Mouse (Mus musculus) adrenal gland, postnatal 25 days (tissue): ENCODE results near the gene Galntl6. TPM values are rescaled to one million over a fixed set of nuclear protein-coding genes. Genes with fewer than 3 reads are reported as not detected.

ENCODE experiments used
- DNase-seq: peaks from one replicate; pipeline ENCODE4 v3.0.0; 2021; ENCODE audit warnings: mixed read lengths
- long read RNA-seq: library from polyadenylated mRNA; stranded (forward); transcript quantifications from one replicate; pipeline ENCODE4 v2.0.0, GENCODE M21; 2021
- total RNA-seq: library from RNA; stranded (reverse); gene quantifications from 2 replicates; pipeline ENCODE4 v1.2.3, GENCODE M21; 2021

Galntl6 gene
- not detected in 2 replicates for total RNA-seq
- long read RNA-seq: 0 reads

DNA sequence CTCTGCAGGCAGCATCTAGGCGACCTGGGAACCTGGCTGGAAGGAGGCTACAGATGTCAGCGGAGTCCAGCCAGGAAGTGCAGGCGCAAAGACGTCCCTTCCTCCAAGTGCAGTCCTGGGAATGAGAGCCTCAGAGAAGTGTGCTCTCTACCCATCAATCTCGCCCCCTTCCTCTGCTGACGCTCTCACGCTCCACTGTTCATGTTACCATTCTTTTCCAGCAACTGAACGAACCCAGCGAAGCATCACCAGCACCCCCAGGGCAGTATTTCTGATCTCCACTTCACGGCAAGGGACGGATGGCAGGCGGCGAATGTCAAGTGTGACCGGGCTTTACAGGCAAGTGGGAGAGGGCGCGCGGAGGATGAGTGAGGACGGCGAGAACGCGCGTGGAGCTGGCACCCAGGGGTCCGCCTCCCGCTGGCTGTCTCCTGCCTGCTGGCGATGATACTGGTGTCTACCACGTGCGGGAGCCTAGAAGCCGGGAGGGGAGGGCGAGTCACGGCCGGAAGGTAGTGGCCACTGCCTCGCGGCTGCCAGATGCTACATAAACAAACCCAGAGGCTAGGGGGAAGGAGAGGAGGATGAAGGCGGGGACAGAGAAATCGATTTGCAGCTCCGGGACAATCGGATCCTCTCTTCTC, at the start of gene Galntl6:
Gene Galntl6 (minus strand): TSS at position 445 of the 644 bp plus-strand sequence.
- no peak for DNase-seq

DNA sequence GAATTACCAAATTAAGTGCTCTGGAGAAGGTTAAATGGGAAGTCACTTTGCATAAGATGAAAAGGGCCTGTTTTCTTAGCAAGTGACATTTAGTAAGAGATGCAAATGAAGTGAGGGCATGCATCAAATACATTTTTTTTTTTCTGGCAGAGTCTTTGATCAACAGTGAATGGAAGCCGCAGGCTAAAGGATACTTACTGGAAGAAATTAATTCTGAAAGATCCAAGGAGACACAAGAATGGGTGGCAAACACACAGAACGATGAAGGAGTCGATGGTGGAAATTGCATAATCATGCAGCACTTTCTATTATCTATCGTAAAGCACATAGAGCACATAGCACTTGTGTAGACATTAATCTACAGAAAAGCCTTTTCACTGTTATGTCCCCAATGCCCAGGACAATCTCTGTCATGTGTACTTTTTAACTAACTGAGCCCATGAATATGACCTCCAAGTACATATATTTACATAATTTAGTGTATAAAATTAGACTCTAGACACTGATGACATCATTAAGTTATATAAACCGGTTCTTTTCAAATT, 44.8 kb upstream of the Galntl6 start:
- no peak for DNase-seq

DNA sequence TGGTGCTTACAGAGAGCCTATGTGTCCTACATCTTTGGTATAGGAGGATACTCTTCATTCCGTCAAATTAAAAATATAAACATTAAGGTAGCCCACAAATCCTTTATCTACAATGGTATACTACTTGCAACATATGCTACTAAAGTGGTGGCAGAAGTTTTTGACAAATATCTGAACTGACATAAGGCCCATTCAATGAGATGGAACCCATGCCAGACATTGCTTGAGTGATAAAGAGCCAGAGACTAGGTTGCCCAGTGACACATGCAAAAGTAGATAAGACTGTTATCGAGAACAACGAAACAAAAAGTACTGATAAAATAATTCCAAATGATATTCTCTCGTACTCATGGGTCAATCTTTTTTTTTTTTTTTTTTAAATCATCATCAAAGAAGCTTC, 31.3 kb upstream of the Galntl6 start:
- no peak for DNase-seq

DNA sequence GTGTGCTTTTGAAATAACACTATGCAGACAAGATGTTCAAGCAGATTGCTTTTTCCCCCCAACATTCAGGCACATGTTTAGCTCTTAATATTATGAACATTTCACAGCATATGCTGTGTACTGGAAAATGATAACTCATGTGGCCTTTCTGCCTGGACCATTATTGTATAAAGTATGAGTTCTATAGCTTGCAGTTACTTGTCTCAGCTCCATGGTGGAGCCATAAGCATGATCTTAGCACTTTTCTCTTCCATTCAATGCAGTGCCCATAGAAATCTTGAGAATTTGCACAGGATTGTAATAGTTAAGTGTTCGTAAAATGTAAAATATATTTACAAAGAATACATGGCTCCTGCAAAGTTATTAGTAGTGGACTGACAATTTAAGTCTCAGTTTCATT, 18.6 kb upstream of the Galntl6 start:
- DNase-seq: no peak

DNA sequence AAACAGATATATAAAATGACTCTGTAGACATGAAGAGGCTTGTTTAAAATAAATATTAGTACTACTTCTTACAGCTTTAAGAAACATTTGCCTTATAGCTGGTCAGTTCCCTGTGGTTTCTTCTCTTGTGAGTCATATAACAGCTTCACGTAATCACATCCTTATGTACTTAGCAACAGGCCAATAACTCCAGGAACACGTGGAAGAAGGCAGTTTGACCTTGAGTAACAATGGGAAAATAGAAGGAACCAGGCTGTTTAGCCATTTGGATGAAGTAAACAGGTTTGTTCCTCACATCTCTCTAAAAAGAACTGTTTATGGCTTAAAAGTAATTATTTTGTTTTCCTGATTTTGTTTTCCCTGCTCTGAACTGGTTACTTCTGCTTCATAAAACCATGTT, 2.7 kb upstream of the Galntl6 start:
- no peak for DNase-seq

DNA sequence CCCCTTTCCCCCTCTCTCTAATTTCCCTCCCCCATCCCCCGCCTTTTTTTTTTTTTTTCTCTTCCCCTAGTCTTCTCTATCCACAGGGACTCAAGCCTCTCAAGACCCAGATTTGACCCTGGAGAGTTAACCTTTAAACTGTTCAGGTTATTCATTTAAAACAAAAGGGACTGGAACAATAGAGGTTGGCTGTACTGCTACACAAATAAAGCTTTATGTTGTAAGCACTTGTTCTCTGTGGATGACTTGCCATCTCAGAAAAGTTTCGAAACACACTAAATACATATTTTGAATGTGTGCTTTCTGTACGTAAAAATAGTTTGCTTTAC, 1.2 kb upstream of the Galntl6 start:
- DNase-seq: no peak

DNA sequence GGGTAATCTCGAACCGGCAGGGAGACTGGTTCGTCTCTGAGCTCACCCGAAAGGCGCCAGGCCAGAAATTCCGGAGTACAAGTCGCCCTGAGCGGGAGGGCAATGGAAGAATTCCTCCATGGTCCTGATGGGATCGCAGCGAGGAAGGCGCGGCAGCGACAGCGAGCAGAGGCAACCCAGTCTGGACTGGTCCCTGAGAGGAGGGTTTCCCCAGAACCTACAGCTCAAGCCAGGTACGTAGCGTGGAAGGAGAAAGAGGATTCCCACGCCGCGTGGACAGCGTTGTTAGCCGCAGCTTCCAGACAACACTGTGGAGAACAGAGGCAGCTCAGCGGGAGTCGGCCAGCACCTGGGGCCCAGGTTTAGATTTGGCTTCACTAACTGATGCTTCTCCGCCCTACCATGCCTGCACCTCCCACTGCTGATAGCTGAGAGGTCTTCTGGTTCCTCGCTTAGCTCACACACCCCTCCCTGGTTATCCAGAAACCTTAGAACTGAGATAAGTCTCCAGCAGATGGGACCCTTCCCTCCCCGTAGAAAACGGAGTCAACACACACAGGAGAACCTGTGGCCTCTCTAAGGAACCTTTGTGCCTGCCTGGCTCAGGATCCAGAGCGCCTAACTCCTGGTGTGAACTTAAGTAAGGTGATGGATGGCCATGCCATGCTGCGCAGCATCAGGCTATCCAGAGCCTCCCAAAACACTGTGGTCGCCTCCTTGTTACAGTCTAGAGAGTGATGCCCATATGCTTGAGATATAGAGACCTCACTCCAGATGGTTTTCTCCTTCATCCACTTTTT, 600 bp upstream of the Galntl6 start:
- no peak for DNase-seq

DNA sequence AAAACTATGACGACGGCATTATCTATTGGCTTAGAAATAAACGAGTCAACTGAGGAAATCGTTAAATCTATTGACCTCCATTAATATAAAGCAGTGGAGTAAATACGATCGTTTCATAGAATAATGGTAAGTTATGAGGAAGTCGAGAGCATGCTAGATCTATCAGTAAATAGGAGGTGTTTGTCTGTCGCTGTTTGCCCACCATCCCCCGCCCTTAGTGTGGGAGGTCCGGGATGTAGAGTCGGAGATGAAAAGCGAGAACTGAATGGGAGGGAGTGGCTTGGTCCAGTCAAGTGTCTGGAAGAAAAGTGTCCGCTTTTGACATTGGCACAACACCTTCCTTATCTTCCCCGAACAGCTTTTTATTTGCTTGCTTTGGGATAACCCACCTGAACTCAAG, 763 bp downstream of the Galntl6 start, which contains the start of gene BC030500:
Gene BC030500 (plus strand): TSS at position 79 of the 400 bp plus-strand sequence.
- no peak for DNase-seq

DNA sequence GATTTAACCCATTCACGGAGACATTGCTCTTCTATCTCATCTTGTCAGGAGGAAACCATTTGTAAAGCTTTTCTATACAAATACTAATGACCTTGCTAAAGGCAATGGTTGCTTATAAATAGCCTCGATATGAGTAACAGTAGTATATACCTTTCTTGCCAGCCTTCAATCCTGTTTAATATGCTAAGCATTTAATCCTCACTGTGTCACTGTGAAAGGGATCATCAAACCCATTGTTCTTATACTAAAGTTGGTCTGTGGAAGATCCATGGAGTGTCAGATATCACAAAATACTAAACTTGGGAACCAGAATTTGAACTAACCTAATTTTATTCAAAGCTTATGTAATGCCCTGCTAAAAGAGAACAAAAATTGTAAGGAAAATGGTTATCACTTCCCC, 8.0 kb downstream of the Galntl6 start:
- no peak for DNase-seq

DNA sequence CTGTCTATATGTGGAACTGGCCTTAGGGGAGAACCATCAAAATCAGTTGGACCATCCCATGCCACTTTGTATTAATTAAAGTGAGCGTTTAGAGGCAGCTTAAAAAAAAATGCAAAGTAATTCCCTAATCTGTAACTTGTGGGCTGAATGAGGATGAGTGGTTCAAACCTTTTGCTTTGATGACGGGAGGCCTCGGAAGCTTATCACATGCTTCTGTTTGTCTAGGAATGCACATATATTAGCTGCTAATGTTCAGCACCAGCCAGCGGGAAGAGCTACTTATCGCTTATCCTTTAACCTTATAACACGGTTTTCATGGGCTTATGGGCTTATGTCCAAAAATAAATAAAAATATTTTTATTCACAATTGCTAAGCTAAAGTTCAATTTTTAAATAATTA, 16.5 kb downstream of the Galntl6 start:
- DNase-seq: no peak

DNA sequence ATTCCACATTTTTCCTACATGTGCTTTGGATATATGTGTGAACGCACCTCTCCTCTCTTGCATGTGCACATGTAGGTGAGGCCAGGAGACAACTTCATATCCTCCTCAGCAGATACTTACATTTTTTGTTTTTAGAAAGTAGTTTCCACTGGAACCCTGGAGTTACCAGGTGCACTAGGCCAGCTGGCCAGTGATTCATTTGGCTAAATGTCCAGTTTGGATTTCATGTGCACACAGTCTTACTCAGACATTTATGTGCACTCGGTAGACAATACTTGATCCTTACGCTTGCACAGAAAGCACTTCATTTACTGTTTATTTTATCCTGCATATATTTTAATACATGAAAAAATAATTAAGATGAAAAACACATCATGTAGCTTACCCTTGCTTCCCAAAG, 21.8 kb downstream of the Galntl6 start:
- DNase-seq: no peak

DNA sequence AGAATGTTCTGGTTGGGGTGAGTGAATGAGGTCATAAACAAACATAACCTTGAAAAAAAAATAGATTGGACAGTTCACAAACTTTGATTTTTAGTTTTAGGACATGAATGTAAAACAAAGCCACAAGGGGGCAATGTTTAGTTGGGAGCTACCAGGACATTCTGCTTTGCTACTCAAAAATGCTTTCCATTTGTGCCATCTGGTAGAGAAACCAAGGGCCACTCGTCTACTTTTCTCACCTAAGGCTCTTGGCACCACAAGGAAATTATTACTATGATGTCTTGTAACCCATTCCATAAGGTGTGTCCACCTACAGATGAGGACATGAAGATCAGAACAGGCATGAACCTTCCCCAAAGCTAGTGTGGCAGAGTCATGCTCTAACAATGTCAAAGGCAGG, 26.0 kb downstream of the Galntl6 start:
- DNase-seq: no peak

DNA sequence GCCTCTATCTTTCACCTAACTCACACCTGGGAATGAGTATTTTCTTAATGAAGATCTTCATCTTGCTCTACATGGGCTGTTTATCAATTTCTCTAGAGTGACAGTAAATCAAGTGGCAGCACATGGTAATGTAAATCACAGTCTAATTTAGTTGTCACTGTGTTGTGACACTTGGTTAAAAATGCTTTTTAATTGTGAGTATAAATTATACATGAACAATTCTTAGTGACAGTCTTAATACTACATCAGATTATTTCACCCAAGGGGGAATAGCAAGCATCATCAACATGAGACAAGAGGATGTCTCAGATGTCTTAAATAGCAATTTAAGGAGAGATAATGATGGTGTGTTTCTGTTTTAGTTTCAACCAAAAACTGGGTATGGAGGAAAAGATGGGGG, 88.1 kb downstream of the Galntl6 start:
- no peak for DNase-seq

DNA sequence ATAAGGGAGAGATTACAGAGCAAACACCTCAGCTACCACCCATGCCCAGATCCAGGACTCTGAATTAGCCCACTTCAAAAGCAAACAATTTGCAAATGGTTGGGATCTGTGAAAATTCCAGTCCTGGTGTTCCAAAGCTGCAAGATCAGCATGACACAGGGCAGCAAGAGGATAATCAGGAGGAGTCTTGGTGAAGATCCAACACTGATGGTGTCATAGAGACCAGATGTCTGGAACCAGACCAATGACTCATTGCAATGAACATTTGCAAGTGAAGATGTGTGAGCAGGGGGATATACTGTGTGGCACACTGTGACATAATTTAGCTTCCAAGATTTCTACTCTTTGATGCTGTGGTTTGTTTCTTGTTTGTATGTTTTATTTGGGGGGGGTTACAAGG, 107.2 kb downstream of the Galntl6 start:
- no peak for DNase-seq

DNA sequence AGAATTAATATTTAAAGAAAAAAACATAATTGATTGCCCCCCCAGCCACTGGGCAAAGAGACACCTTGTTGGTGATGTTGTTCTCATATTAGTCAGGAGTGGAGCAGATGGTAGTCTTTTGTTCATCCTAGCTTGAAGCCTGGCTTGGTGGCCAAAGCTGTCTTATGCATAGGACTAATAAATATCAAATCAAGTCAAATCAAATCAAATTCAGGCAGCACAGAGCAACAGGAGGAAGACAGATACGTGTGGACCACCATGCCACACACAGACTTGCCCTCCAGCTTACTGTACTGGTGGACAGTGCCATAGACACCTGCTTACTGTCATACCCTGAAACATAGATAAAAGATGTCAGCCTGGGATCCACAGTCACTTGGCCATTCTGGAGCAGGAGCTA, 110.6 kb downstream of the Galntl6 start:
- no peak for DNase-seq

DNA sequence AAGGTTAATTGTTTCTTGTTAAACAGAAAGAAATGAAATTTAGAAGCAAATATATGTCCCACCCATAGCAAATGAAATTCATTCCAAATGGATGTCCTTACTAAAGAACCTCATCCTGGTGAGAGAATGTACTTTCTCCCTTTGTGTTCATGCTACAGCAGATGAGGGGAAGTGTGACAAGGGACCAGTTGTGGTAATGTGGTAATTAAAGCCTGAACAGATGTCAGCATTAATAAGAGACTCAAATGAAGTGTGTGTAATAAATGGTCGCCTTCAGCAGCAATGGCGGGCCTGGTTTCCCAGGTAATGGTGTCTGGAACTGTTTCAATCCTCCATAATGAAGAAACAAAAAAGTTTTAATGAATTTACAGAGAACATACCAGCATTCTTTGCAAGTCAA, 158.7 kb downstream of the Galntl6 start:
- DNase-seq: no peak

DNA sequence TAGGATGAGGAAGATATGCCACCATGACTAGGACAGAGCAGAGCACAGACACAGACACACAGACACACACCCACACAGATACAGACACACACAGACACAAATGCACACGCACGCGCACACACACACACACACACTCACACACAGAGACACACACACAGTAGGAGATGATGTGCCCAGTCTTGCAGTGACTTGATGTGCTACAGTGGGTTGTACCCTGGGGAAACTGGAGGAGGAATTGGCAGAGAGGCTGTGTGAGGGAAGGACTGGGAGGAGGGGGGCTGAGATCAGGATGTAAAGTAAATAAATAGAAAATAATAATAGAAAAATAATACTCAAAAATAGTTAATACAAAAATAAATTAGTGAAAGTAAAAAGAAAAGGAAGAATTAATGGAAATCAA, 174.5 kb downstream of the Galntl6 start:
- no peak for DNase-seq

DNA sequence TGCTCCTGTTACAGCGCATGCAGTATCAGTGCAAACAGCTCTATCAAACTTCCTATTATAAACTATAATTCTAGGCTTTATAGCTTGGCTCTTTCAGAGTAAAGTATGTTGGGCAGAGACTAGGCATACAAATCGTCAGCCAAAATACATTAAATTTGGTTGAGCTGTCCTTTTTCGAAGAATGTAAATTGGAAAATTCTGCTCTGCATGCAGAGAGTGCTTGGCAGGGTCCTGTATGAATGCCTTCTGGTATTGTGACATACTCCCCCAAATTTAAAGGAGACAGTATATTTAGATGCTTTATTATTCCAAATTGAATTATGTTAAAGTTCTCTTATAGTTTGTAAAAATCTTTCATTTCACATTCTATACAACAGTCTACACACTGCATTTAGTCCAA, 220.7 kb downstream of the Galntl6 start:
- no peak for DNase-seq

DNA sequence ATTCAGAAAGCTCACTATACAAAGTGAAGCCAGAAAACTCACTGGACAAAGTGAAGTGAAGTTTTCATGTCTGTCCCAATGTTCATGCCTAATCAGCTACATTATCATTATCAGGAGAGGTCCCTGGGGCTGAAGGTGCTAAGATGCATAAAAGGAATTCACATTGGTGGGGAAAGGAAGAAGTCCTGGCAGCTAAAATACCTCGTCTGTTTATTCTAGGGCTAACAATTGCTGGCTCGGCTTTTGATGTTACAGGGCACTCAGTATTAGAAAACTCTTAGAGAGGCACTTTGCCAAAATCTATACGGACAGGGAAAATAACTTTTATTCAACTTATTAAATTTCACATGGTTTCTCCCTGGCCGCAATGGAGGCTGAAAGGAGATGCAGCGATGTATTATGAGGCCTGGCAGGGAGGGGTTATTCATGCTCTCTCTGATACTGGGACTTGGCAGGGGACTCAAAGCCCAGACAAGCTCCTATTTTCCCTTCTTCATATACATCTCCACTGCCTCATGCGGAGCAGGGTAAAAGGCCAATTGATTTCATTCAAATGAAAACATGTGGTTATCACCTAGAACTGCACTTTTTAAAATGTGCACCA, 234.5 kb downstream of the Galntl6 start:
- DNase-seq: no peak

DNA sequence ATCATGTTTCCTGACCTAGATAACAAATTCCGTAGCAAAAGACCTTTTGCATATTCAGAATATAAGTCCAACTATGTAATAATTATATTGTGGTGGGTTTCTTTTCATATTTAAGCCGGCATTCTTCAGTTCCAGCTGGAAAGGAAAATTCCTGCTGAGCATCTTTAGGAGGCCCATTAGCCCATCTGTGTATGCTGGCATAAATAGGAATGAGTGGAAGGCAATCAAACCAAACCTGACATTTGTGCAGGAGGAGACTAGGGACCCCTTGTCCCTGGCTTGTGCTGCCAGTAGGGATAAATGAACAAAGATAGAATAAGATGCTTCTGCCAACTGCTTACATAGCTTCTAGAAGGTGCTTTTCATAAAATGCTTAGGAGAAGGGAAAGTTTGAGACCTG, 243.4 kb downstream of the Galntl6 start:
- no peak for DNase-seq

DNA sequence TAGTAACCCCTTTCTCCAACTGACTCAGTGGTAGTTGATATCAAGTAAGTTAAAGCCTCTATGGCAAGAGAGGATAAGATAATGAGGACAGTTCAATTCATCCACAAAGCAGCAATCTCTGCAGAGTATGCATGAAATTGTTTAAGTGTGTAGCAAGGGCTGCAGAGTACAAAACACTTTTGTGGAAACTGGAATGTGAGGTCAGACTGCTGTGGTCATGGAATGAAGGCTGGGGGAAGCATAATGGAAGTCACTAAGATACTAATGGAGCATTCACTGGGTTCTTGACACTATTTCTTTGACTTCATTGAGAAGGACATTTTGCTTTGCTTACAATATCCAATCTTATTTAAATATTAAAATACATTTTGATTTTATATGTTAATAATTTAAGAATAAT, 252.4 kb downstream of the Galntl6 start:
- no peak for DNase-seq

DNA sequence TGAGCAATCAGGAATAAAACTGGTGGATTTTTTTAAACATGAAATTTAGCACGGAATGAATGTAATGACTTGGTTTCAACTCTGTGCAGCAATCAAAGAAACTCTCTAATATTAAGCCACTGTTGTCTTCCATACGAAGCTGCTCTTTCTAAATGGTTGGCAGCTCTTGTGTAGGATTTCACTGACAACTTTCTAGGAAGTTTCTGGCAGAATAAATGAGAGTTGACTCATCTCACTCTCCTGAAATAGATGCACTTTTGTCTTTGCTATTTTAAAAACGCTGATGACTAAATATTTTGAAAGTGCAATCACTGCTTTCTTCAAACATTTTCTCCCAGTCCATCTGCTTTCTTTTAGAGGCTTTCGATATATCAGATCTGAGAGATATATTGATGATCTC, 256.8 kb downstream of the Galntl6 start:
- DNase-seq: no peak

DNA sequence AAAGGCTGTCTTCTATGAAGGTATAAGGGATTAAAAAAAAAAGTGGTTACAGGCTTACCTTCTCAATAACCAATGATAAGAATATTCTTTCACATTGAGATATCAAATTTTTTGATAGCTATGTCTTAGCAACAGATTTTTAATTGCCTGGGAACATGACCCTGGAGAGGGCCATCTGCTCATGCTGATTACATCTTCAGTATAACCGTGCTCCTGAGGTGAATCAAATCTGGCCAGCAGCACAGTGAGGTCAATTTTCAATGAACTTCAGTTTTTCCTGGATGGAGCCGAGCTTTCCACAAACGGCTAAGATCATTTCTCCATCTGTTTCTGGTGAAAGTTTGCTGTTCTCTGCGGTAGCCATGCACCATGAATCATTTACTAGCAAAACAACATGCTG, 306.0 kb downstream of the Galntl6 start:
- no peak for DNase-seq

DNA sequence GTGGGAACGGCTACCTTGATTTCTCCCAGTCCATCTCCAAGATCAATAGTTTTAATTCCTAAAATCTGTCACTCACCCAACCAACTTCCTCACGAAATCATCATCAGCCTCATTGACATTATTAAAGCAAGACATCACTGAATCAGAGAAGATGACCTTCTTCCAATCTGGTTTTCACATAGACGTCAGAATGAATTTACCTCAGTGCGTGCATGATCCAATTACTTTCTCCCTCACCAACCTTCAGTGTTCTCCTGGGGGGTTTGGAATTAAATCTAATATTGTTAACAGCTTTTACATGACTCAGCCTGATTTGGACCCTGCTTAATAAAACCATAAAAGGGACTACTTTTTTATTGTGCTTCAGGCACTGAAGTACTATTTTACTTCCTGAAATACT, 307.7 kb downstream of the Galntl6 start:
- DNase-seq: no peak
